Mouse (Mus musculus): ENCODE data around the gene Zbtb20.

DNA sequence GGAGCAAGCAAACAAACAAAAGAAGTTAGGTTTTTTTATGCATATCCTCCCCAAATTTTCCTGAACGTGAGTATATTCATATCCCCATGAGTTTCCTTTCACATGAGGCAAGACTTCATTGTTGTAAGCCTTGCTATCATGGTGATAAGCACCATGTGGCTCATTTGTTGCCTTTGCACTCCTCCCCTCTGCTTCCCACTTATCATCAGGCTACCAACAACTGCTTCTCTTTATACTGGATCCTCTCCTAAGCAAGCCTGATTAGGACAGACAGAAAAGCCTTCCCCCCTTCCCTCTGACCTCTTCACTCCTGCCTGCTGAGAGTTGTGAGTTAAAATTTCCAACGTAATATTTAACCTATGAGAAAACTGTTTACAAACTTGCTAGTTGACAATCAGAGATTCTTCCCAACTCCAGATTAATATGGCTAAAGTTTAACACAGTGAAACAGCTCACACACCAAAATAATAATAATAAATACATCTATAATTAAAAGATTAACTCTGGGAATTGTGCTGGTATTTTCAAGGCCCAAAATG is 398.4 kb downstream of the Zbtb20 start:
- TF ChIP-seq CTCF (IDR thresholded peaks at IDR 0.05) (no peak), POLR2A (IDR thresholded peaks at IDR 0.05; ENCODE audit: insufficient read depth, low read depth, low read length) (no peak)

Data from heart, adult 2 months (tissue).